Mouse (Mus musculus): Measurements from ENCODE around the gene Ptpn14. TPM values are rescaled to one million over a fixed set of nuclear protein-coding genes. Genes with fewer than 3 reads are reported as not detected.

Gene Ptpn14
- total RNA-seq, 1 experiment: 27.1 TPM

DNA sequence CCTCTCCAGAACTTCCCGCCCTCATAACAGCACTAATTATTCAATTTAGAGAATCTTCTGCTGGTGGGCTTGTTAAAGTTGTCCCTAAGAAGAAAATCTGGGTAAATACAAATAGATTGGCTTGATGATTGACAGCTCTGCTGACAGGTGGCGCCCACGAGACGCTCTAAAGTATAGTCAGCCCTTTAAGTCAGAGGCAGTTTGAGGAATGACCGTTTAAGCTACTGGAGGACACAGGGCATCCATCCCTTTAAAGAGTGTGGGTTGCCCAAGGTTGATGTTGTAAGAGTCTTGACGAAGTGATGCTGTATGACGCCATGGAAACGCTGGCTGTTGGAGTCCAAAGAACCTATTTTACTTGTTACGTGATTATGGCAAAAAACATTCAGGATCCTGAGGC lies 136.2 kb downstream of the Ptpn14 start:
- H3K36me3 ChIP-seq (ENCODE audit: control insufficient read depth, insufficient read depth, low read length, poor library complexity, severe bottlenecking): peaks cover 9% of the 10 kb centered on the region; the same call in 1 of the 2 replicates
- TF ChIP-seq MAFK (IDR thresholded peaks at IDR 0.05; ENCODE audit: insufficient read depth, low read depth, low read length) (no peak), ZC3H11A (IDR thresholded peaks at IDR 0.05; ENCODE audit: borderline replicate concordance, low read depth, low read length) (no peak), ZNF384 (IDR thresholded peaks at IDR 0.05; ENCODE audit: low read depth, low read length) (no peak), CHD2 (IDR thresholded peaks at IDR 0.05; ENCODE audit: low read depth, low read length) (no peak), HCFC1 (IDR thresholded peaks at IDR 0.05; ENCODE audit: borderline replicate concordance, insufficient read depth, low read length) (no peak)
- no peak for DNase-seq (ENCODE audit: low read depth, low spot score)
- in situ Hi-C loops (cut with MboI; ENCODE audit: low sequenced_read_pairs in 2 of 2, unreplicated experiment in 2 of 2): no loop called here
- no peak overlapping the region for H3K9ac ChIP-seq (ENCODE audit: insufficient read depth, low read depth, low read length, poor library complexity, severe bottlenecking)
- no peak overlapping the region for H3K27ac ChIP-seq (ENCODE audit: insufficient read depth, low read depth, low read length, poor library complexity, severe bottlenecking)
- peaks cover 0 to 7% of the 10 kb centered on the region in 2 experiments; a peak in 1 of 4 replicates for H3K4me1 ChIP-seq (ENCODE audit: control insufficient read depth in 2 of 2, insufficient read depth in 2 of 2, low read length in 2 of 2, poor library complexity in 1 of 2)
- H3K4me3 ChIP-seq (ENCODE audit: insufficient read depth in 1 of 2, low read depth in 1 of 2, low read length in 2 of 2, poor library complexity in 1 of 2, severe bottlenecking in 1 of 2): no peak overlapping the region
- H3K9me3 ChIP-seq (ENCODE audit: control insufficient read depth, insufficient read depth, low read depth, low read length): no peaks in the 10 kb centered on the region

- no peak overlapping the region for H3K4me3 ChIP-seq (ENCODE audit: insufficient read depth in 1 of 2, low read depth in 1 of 2, low read length in 2 of 2, poor library complexity in 1 of 2, severe bottlenecking in 1 of 2)
- H3K4me1 ChIP-seq (ENCODE audit: control insufficient read depth in 2 of 2, insufficient read depth in 2 of 2, low read length in 2 of 2, poor library complexity in 1 of 2): peaks cover 0 to 7% of the 10 kb centered on the region in 2 experiments; a peak in 1 of 4 replicates
- in situ Hi-C loops (cut with MboI; ENCODE audit: low sequenced_read_pairs in 2 of 2, unreplicated experiment in 2 of 2): no loop called here
- no peak overlapping the region for H3K27ac ChIP-seq (ENCODE audit: insufficient read depth, low read depth, low read length, poor library complexity, severe bottlenecking)
- no peak for DNase-seq (ENCODE audit: low read depth, low spot score)
- H3K9me3 ChIP-seq (ENCODE audit: control insufficient read depth, insufficient read depth, low read depth, low read length): no peaks in the 10 kb centered on the region
- TF ChIP-seq CHD2 (IDR thresholded peaks at IDR 0.05; ENCODE audit: low read depth, low read length) (no peak), ZNF384 (IDR thresholded peaks at IDR 0.05; ENCODE audit: low read depth, low read length) (no peak), HCFC1 (IDR thresholded peaks at IDR 0.05; ENCODE audit: borderline replicate concordance, insufficient read depth, low read length) (no peak), MAFK (IDR thresholded peaks at IDR 0.05; ENCODE audit: insufficient read depth, low read depth, low read length) (no peak), ZC3H11A (IDR thresholded peaks at IDR 0.05; ENCODE audit: borderline replicate concordance, low read depth, low read length) (no peak)
- H3K9ac ChIP-seq (ENCODE audit: insufficient read depth, low read depth, low read length, poor library complexity, severe bottlenecking): no peak overlapping the region
- H3K36me3 ChIP-seq (ENCODE audit: control insufficient read depth, insufficient read depth, low read length, poor library complexity, severe bottlenecking): peaks cover 7% of the 10 kb centered on the region; the same call in 1 of the 2 replicates
Measured at GRCm38 (mm10) chr1:189864846-189865560, 136.9 kb downstream of the Ptpn14 start.

GRCm38 (mm10) chr1:189866621-189867020 lies 138.6 kb downstream of the Ptpn14 start:
- in situ Hi-C loops (cut with MboI; ENCODE audit: low sequenced_read_pairs in 2 of 2, unreplicated experiment in 2 of 2): no loop called here
- Histone ChIP-seq H3K36me3 (ENCODE audit: control insufficient read depth, insufficient read depth, low read length, poor library complexity, severe bottlenecking) (peaks cover 8% of the 10 kb centered on the region; the same call in 1 of the 2 replicates), H3K4me3 (ENCODE audit: insufficient read depth in 1 of 2, low read depth in 1 of 2, low read length in 2 of 2, poor library complexity in 1 of 2, severe bottlenecking in 1 of 2) (no peak overlapping the region), H3K4me1 (ENCODE audit: control insufficient read depth in 2 of 2, insufficient read depth in 2 of 2, low read length in 2 of 2, poor library complexity in 1 of 2) (peaks cover 0 to 7% of the 10 kb centered on the region in 2 experiments; a peak in 1 of 4 replicates), H3K9ac (ENCODE audit: insufficient read depth, low read depth, low read length, poor library complexity, severe bottlenecking) (no peak overlapping the region), H3K9me3 (ENCODE audit: control insufficient read depth, insufficient read depth, low read depth, low read length) (no peaks in the 10 kb centered on the region), H3K27ac (ENCODE audit: insufficient read depth, low read depth, low read length, poor library complexity, severe bottlenecking) (no peak overlapping the region)
- TF ChIP-seq ZC3H11A (IDR thresholded peaks at IDR 0.05; ENCODE audit: borderline replicate concordance, low read depth, low read length): no peak
- DNase-seq (ENCODE audit: low read depth, low spot score): no peak

DNA sequence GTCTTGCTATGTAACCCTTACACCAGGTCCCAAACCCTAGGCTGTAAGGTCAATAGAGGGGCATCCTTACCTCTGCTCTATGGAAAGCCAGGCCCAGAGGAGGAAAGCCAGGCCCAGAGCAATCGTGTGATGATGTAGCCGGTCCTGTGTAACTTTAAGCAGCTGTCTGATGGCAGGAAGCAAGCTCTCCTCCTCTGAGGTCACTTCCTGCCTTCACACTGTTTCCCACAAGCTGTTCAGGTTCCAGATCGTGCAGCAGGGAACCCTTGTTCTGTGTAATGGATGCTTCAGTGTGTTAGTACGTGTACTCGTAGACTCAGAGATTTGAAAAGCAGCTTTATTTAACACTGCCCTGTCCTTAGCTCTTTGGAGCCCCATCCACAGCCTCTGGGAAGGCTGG lies 139.0 kb downstream of the Ptpn14 start:
- H3K36me3 ChIP-seq (ENCODE audit: control insufficient read depth, insufficient read depth, low read length, poor library complexity, severe bottlenecking): peaks cover 8% of the 10 kb centered on the region; the same call in 1 of the 2 replicates
- peaks cover 0 to 7% of the 10 kb centered on the region in 2 experiments; a peak in 1 of 4 replicates for H3K4me1 ChIP-seq (ENCODE audit: control insufficient read depth in 2 of 2, insufficient read depth in 2 of 2, low read length in 2 of 2, poor library complexity in 1 of 2)
- in situ Hi-C loops (cut with MboI; ENCODE audit: low sequenced_read_pairs in 2 of 2, unreplicated experiment in 2 of 2): no loop called here
- H3K9me3 ChIP-seq (ENCODE audit: control insufficient read depth, insufficient read depth, low read depth, low read length): no peaks in the 10 kb centered on the region
- no peak overlapping the region for H3K9ac ChIP-seq (ENCODE audit: insufficient read depth, low read depth, low read length, poor library complexity, severe bottlenecking)
- no peak for DNase-seq (ENCODE audit: low read depth, low spot score)
- no peak overlapping the region for H3K4me3 ChIP-seq (ENCODE audit: insufficient read depth in 1 of 2, low read depth in 1 of 2, low read length in 2 of 2, poor library complexity in 1 of 2, severe bottlenecking in 1 of 2)
- TF ChIP-seq ZNF384 (IDR thresholded peaks at IDR 0.05; ENCODE audit: low read depth, low read length) (no peak), MAFK (IDR thresholded peaks at IDR 0.05; ENCODE audit: insufficient read depth, low read depth, low read length) (no peak), ZC3H11A (IDR thresholded peaks at IDR 0.05; ENCODE audit: borderline replicate concordance, low read depth, low read length) (no peak), HCFC1 (IDR thresholded peaks at IDR 0.05; ENCODE audit: borderline replicate concordance, insufficient read depth, low read length) (no peak), CHD2 (IDR thresholded peaks at IDR 0.05; ENCODE audit: low read depth, low read length) (no peak)
- no peak overlapping the region for H3K27ac ChIP-seq (ENCODE audit: insufficient read depth, low read depth, low read length, poor library complexity, severe bottlenecking)
